18 mouse cellular contexts compared by ENCODE assay signal in genomic region chr2:128972301-128972700, GRCm38 (mm10).
"Had no signal": no experiment of that assay in that cellular context is flagged by ENCODE, and none has a peak within 500 bp of the region (broad histone marks: within the 10 kb centered on the region; RNA-seq: fewer than 3 reads in every experiment).

No protein-coding gene starts in this region.

- ATAC-seq: midbrain, embryonic 16.5 days had no signal

- H3K27me3 ChIP-seq: midbrain, embryonic 12.5 days; neural tube, embryonic 13.5 days; neural tube, embryonic 15.5 days had no signal

- H3K36me3 ChIP-seq: midbrain, embryonic 12.5 days; neural tube, embryonic 13.5 days; neural tube, embryonic 15.5 days had no signal

- DNase-seq: lung, adult 18-20 months; lung, embryonic 14.5 days; lung, postnatal 10 days; lung, postnatal 4 days; midbrain, embryonic 14.5 days; retina, postnatal 1 day; right cerebral cortex, adult 18-20 months; right cerebral cortex, postnatal 25 days; right cerebral cortex, postnatal 4 days; spleen, adult 18-20 months; thymus, adult 2 months; thymus, postnatal 25 days; thymus, postnatal 4 days had no signal

- H3K27ac ChIP-seq: midbrain, embryonic 12.5 days; neural tube, embryonic 13.5 days; neural tube, embryonic 15.5 days had no signal

- H3K9me3 ChIP-seq: midbrain, embryonic 12.5 days; neural tube, embryonic 13.5 days; neural tube, embryonic 15.5 days had no signal

- H3K4me1 ChIP-seq: midbrain, embryonic 12.5 days had no signal

- H3K4me2 ChIP-seq: lung, embryonic 14.5 days; midbrain, embryonic 12.5 days; neural tube, embryonic 13.5 days; neural tube, embryonic 15.5 days had no signal

- H3K4me3 ChIP-seq: midbrain, embryonic 12.5 days; myocyte; neural tube, embryonic 13.5 days; neural tube, embryonic 15.5 days had no signal

- H3K9ac ChIP-seq: lung, embryonic 14.5 days; midbrain, embryonic 12.5 days; neural tube, embryonic 13.5 days; neural tube, embryonic 15.5 days had no signal
